Mouse (Mus musculus) heart, postnatal 0 days (tissue): Measurements from ENCODE around the gene Specc1l. TPM values are rescaled to one million over a fixed set of nuclear protein-coding genes. Genes with fewer than 3 reads are reported as not detected.

Source experiments
- ATAC-seq: fragments of 200-750 bp; cut with Nextera tagmentation; 2 replicates; pipeline ENCODE4 v1.8.0; 2017; ENCODE audit warnings: low read depth, moderate number of reproducible peaks, moderate library complexity; ENCODE audit not compliant: insufficient read depth
- DNase-seq: peaks from one replicate; pipeline ENCODE4 v3.0.0-alpha.2; 2016; ENCODE audit warnings: low spot score
- H3K27ac ChIP-seq: fragments of 300-500 bp; sonication (generic); 2 replicates; pipeline ENCODE4 v1.5.1; 2014; ENCODE audit warnings: low read depth, mild to moderate bottlenecking
- H3K27me3 ChIP-seq: fragments of 300-500 bp; sonication (generic); 2 replicates; pipeline ENCODE4 v1.6.1; 2014; ENCODE audit warnings: low read length, mixed read lengths; ENCODE audit not compliant: control insufficient read depth, insufficient read depth
- H3K36me3 ChIP-seq: fragments of 300-500 bp; sonication (generic); replicated peaks from 2 replicates; pipeline ENCODE4 v1.6.1; 2014; ENCODE audit warnings: low read length, mixed read lengths; ENCODE audit not compliant: control insufficient read depth, insufficient read depth
- H3K4me1 ChIP-seq: fragments of 300-500 bp; sonication (generic); 2 replicates; pipeline ENCODE4 v1.6.1; 2014; ENCODE audit warnings: antibody characterized with exemption; ENCODE audit not compliant: control insufficient read depth, insufficient read depth
- H3K4me2 ChIP-seq: fragments of 300-500 bp; sonication (generic); 2 replicates; pipeline ENCODE4 v1.6.1; 2014; ENCODE audit warnings: low read depth, mild to moderate bottlenecking, low read length, moderate library complexity
- H3K4me3 ChIP-seq: fragments of 300-500 bp; sonication (generic); 2 replicates; pipeline ENCODE4 v1.5.1; 2014; ENCODE audit warnings: low read depth, low read length
- H3K9ac ChIP-seq: fragments of 300-500 bp; sonication (generic); replicated peaks from 2 replicates; pipeline ENCODE4 v1.6.1; 2014; ENCODE audit warnings: low read depth, low read length, mixed read lengths
- H3K9me3 ChIP-seq: fragments of 300-500 bp; sonication (generic); replicated peaks from 2 replicates; pipeline ENCODE4 v1.6.1; 2016; ENCODE audit warnings: low read length; ENCODE audit not compliant: control insufficient read depth
- CTCF ChIP-seq: IDR thresholded peaks from 2 replicates; pipeline ENCODE4 v1.5.1; 2016; ENCODE audit warnings: antibody characterized with exemption, control low read depth, low read depth
- EP300 ChIP-seq: IDR thresholded peaks from 2 replicates; pipeline ENCODE4 v1.6.1; 2016; ENCODE audit warnings: antibody characterized with exemption, low read depth
- WGBS: fragments of 180-500 bp; shearing (Covaris S2); extraction: QIAGEN DNeasy Blood & Tissue Kit; methylation state at CpG from one replicate; pipeline ENCODE4 v1.1.7; 2014; 5-methylcytosine and 5-hydroxymethylcytosine counted together
- polyA plus RNA-seq: library from polyadenylated mRNA; unstranded; fragments of >200 nt; fragmentation: Nextera tagmentation; extraction: Ambion mirVana; gene quantifications from 2 replicates; pipeline ENCODE4 v1.2.1, GENCODE M21; 2015
- total RNA-seq: library from RNA; depleted of rRNA; stranded (reverse); fragments of >200 nt; gene quantifications from 2 replicates; pipeline ENCODE4 v1.2.3, GENCODE M21; 2014; ENCODE audit warnings: low replicate concordance

The Specc1l gene
- total and polyA plus RNA-seq, 2 experiments from 2014 or later = 13.3 to 23.4 TPM

DNA sequence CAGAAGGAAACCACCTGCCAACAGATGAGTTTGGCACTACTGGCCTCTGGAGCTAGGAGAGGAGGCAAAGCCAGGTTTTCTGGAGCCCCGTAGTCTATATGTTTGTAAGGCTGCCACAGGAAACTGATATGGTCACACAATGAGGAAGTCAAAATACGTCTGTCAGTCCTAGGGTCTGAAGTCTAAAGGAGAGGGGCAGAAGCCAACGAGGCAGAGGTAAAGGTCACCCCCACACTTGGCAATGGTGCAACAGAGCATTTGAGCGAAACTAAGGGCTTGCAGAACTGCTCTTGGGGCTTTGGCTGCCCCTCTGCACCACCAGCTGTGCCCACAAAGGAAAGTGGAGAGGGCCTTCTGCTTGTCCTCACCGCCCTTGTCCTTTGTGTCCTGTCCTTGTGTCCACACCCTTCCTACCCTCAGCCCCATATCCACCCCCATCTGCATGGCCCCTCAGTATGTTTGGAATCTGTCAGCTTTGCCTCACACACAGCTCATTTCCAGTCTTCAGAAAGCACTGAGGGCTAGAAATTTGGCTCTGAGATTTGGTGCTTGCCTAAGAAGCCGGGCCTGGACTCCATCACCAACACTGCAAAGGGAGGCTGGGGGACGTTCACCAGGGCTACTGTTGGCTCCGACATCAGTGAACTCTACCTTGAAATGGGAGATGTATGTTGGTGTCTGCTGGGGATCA, 24.4 kb upstream of the Specc1l start:
- TF ChIP-seq CTCF (no peak), EP300 (no peak)
- no peaks in the 10 kb centered on the region for H3K27me3 ChIP-seq
- no peak for ATAC-seq
- H3K27ac ChIP-seq = no peak overlapping the region
- no peak overlapping the region for H3K4me2 ChIP-seq
- H3K9me3 ChIP-seq = no peaks in the 10 kb centered on the region
- no peak overlapping the region for H3K4me3 ChIP-seq
- H3K4me1 ChIP-seq = peaks cover 4% of the 10 kb centered on the region; the same call in 1 of the 2 replicates
- H3K9ac ChIP-seq = no peak overlapping the region
- no peak for DNase-seq
- WGBS = 47% methylated on average over 8 of the region's 8 CpGs
- H3K36me3 ChIP-seq = no peaks in the 10 kb centered on the region

GRCm38 (mm10) chr10:75191647-75192046, 20.2 kb upstream of the Specc1l start:
- Histone ChIP-seq H3K4me3 (no peak overlapping the region), H3K27me3 (no peaks in the 10 kb centered on the region), H3K27ac (no peak overlapping the region), H3K4me1 (peaks cover 4% of the 10 kb centered on the region; the same call in 1 of the 2 replicates), H3K9ac (no peak overlapping the region), H3K9me3 (0 out of 2 replicates have a peak, but pooled peaks cover 3% of the 10 kb centered on the region), H3K36me3 (no peaks in the 10 kb centered on the region), H3K4me2 (no peak overlapping the region)
- 46% methylated on average over 7 of the region's 7 CpGs for WGBS
- ATAC-seq (no peak), DNase-seq (no peak)
- TF ChIP-seq EP300 = no peak
- no peak; the same call in 1 of the 2 replicates for TF ChIP-seq CTCF

- no peaks in the 10 kb centered on the region for H3K4me1 ChIP-seq
- no peak overlapping the region for H3K9ac ChIP-seq
- no peak for TF ChIP-seq EP300
- no peak for TF ChIP-seq CTCF
- H3K9me3 ChIP-seq = 0 out of 2 replicates have a peak, but pooled peaks cover 3% of the 10 kb centered on the region
- H3K4me2 ChIP-seq = no peak overlapping the region
- H3K36me3 ChIP-seq = no peaks in the 10 kb centered on the region
- 56% methylated on average over 1 of the region's 1 CpGs for WGBS
- H3K27ac ChIP-seq = no peak overlapping the region
- DNase-seq (no peak), ATAC-seq (no peak)
- H3K27me3 ChIP-seq = no peaks in the 10 kb centered on the region
- no peak overlapping the region for H3K4me3 ChIP-seq
Observed at GRCm38 (mm10) chr10:75197817-75198216, 14.1 kb upstream of the Specc1l start.

GRCm38 (mm10) chr10:75200733-75201132, 11.1 kb upstream of the Specc1l start:
- no peak for ATAC-seq
- Histone ChIP-seq H3K9ac (no peak overlapping the region), H3K4me2 (no peak overlapping the region), H3K4me3 (no peak overlapping the region), H3K4me1 (no peaks in the 10 kb centered on the region), H3K27ac (no peak overlapping the region), H3K36me3 (no peaks in the 10 kb centered on the region), H3K9me3 (no peaks in the 10 kb centered on the region), H3K27me3 (no peaks in the 10 kb centered on the region)
- no peak for TF ChIP-seq EP300
- TF ChIP-seq CTCF = no peak
- WGBS = 56% methylated on average over 1 of the region's 1 CpGs
- DNase-seq = no peak

DNA sequence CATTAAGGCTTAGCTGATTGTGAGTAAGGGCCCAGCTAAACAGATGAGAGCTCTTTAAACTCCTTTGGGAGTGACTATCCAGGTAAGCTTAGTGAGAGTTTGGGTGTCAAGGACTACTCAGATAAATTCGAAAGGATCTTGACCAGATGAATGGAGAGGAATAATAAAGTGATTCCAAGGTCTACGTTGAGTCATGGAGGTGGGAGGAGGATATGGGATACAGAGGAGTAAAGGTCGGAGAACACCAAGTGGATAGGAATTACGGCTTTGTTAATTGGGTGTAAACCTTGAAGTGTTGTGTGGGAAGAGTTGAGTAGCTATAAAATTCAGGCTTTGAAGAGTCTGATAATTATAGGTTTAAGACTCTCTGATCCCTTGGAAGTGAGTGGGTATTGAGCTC, 5.7 kb upstream of the Specc1l start:
- no peaks in the 10 kb centered on the region for H3K4me1 ChIP-seq
- no peak for ATAC-seq
- no peaks in the 10 kb centered on the region for H3K9me3 ChIP-seq
- no peak for TF ChIP-seq EP300
- TF ChIP-seq CTCF = no peak
- no peaks in the 10 kb centered on the region for H3K36me3 ChIP-seq
- H3K27ac ChIP-seq = no peak overlapping the region
- 72% methylated on average over 4 of the region's 4 CpGs for WGBS
- DNase-seq = no peak
- no peaks in the 10 kb centered on the region for H3K27me3 ChIP-seq
- H3K4me2 ChIP-seq = no peak overlapping the region
- no peak overlapping the region for H3K4me3 ChIP-seq
- H3K9ac ChIP-seq = no peak overlapping the region

GRCm38 (mm10) chr10:75210841-75211240, 1.0 kb upstream of the Specc1l start:
- TF ChIP-seq EP300 (no peak), CTCF (no peak)
- Histone ChIP-seq H3K9ac (no peak overlapping the region), H3K9me3 (no peaks in the 10 kb centered on the region), H3K27ac (no peak overlapping the region), H3K4me2 (no peak overlapping the region), H3K4me1 (peaks cover 5% of the 10 kb centered on the region; the same call in 1 of the 2 replicates), H3K36me3 (no peaks in the 10 kb centered on the region), H3K27me3 (no peaks in the 10 kb centered on the region), H3K4me3 (no peak overlapping the region)
- 95% methylated on average over 3 of the region's 3 CpGs for WGBS
- DNase-seq (no peak), ATAC-seq (no peak)
